Mouse (Mus musculus) naive thymus-derived CD4-positive, alpha-beta T cell, adult 2 months (primary cell): Measurements from ENCODE around the gene Nfia.
A peak's percentile ranks its signal among the peaks of the same experiment; 100 is the strongest.

Experiments used
- DNase-seq: peaks from one replicate; pipeline ENCODE4 v3.0.0-alpha.2; 2011; ENCODE audit warnings: low read depth

The Nfia gene

DNA sequence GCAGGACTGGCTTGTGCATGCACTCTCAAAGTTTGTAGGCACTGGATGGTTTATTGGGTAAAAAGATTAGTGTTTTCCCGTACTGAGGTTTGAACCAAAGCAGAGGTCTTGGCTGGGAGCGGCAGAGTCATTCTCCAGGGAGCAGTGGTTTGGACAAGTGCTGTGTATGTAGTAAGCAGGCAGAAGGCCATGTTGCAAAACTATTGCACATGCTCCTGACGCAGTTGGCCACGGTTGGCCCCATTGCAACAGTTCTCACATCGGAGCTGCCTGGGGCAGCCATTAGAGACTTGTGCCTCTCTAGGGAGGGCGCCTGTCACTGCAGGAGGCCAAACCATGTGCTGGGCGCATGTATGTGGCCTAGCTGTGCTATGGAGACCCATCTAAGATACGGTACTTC is 331.6 kb downstream of the Nfia start:
- no peak for DNase-seq

DNA sequence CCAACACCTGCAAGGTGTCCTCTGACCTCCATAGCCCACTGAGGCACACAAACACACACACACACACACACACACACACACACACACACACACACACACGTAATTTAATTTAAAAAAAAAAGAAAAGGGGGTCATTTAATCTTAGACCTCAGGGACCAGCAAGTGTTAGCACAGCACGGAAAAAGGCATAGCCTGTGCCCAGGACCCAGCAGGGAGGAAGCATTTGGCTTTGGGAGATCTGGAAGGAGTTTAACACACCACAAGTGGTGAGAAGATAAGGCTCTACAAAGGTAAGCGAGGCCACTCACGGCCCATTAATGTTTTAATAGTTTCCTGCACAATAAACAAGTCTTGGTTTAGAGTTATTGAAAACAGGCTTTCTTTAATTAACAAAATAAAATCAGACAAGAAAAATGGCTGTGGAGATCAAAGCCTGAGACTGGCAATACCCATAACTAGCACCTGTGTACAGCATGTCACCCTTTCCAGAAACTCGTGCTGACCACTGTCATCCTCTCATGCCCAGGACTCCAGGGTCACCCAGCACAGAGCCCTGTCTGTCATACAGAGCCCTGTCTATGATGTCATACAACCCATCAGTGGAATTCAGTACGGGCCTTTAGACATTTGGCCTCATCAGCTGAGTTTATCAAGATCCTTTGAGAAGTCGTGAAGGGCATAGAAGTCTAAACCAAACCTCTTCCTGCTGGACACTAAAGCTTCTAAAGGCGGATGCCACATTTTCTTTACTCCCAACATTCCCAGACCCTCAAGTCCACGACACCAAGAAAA is 332.6 kb downstream of the Nfia start:
- DNase-seq = no peak

DNA sequence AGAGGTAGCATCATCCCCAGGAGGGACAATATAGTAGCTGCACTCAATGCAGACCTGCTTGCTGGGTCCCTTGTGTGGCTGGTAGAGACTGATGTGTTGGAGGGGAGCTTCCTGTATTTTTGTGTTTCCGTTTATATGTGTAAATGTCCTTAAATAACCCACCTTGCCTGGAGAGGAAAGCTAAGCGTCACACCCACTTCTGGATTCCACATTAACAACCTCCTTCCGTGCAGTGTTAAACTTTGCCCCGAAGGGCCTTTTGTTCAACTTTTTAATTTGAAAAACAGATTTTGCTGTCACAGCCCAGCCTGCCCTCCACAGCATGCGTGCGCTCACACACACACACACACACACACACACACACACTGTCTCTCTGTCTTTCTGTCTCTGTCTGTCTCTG is 333.4 kb downstream of the Nfia start:
- DNase-seq = no peak

DNA sequence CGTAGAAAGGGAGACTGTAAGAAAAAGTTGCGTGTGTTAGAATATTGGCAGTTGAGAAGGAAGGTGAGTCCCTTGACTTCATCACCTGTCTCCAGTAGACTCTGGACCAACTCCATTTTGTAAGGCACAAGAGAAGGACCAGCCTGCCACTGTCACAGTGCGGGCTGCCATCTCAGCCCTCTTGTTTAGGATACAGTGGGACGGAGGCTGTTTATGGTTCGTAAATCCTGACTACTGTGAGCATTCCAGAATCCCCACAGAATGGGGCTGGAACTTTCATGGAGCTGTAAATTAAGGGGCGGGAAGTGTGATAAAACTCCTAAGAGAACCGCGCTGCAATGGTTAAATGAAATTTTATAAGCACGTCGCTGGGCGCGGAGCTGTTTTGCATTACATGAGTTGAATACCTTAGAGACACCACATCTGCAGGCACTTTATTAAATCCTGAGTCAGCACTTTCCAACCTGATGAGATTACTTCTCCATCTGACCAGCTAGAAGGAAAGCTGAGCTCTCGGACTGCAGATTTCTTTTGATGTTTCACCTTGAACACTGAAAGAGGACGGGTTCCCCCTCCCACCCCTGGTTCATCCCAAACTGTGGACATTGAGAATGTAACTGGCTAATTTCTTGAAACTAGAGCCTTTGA is 334.0 kb downstream of the Nfia start:
- DNase-seq = no peak

DNA sequence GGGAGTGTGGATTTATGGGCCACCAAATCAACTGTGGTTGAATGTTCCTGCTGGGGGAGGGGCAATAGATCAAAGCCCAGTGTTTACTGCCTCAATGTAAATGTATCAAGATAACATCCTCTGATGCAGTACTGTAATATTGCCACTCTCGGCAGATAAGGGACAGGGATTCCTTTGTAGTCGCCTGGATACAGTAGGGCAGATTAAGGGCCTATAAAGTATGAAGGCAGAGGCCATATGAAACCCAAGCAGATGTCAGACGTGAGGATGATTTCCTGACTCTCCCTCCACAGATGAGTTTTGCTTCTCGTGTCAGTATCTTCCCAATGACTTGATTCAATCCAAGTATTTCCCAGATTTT is 334.5 kb downstream of the Nfia start:
- DNase-seq = no peak

DNA sequence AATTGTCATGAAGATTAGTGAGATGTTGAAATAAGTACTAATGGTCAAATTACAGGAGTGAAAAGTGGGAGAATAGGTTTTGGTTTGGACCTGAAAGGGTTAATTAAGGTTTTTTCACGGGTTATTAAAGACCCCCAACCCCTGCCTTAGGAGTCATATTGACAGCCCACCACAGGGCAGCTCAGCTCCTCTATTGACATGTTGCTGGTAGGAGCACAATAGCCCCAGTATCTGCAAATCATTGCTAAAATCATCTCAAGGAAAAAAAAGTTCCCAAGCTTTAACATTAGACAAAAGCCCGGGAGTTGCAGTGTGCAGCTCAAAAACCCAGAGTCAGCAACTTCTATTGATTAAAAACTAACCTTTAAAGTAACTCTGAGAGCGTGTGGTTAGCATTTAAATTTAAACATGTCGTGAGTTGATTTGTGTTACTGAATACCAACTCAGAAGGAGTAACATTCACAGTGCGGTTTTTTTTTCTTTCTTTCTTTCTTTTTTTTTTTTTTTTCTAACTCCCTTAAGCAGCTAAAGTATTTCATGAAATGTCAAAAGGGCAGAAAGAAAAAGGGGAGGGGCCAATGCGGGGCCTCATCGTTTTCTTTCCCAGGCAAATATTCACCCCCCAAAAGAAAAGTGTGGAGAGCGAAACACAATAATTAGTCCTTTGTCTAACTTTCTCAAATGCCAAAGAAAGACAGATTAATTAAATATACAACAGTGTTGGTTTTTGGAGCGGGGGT is 335.6 kb downstream of the Nfia start:
- no peak for DNase-seq

DNA sequence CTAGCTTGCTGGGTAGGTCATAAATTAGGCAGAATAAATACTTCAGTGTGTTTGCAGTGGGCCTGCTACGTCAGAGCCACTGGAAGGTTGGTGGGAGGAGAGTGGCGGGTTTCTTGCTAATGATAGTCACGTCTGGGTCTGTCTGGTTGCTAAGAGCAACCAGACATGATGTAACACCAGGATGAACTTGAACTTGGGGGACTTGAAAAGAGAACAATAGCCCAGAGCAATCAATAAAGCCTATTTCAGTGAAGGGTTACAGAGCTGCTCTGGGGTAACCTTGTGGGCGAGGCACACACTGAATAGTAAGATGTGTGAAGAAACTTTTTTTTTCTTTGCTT is 336.1 kb downstream of the Nfia start:
- no peak for DNase-seq

DNA sequence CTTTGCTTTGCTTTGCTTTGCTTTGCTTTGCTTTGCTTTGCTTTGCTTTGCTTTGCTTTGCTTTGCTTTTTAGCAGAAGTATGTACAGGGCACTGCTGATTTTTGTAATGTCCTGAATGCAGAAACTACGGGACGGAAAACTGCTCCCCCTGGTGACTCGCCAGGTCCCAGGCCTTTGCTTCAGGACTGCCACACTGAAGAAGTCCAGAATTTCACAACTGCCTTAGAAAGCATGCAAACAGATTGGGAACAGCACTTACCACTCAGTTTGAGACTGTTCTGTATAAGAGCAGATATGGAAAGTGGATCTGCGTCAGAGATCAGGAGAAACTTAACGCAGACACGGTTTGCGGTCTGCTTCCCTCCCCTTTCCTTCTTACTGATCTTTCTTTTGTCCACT is 336.5 kb downstream of the Nfia start:
- peak; percentile 56 for DNase-seq

DNA sequence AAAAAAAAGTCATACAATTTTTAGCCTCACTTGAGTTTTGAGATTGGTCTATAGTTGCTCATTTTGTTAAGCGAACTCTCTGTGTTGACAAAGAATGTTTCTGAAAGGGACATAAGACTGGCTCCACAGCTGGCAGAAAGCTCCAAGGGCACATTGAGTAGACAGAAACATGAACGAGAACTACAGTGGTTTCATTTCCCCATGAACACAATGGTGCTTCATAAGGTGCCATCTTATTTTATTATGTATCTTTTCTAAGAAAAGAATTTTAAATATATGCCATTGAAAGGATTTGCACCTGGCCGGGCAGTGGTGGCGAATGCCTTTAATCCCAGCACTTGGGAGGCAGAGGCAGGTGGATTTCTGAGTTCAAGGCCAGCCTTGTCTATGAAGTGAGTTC is 337.4 kb downstream of the Nfia start:
- DNase-seq = no peak

DNA sequence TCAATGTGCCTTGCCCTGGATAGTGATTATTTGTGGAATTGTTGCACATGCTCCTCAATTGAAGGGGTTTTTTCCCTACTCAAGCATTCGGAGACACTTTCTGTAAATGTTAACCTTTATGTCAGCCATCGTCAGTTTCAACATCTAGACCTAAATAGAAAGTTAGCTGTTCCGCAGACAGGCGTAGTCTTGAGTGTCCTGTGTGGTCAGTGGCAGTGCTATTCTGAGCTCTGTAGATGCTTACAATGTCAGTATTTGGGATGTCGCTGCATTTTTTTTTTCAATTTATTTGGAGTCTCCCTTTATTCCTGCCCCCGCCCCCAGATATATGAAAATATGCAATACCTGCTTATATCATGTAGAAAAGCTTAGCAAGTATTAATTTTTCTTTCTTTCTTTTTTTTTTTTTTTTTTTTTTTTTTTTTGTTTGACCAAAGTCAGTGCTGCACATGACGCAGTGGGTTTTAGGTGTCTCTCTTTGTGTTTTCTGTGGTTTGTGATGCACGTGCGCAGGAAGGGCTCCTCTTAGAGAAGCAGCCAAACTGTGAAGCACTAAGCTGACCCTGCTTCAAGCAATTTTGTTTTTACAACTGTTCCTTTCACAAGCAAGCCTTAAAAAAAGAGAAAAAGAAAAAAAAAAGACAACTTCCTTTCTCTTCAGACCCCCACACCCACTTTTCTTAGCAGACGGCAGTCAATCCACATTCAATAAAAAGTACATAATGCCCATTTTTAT is 340.9 kb downstream of the Nfia start:
- DNase-seq = peak; percentile 53

DNA sequence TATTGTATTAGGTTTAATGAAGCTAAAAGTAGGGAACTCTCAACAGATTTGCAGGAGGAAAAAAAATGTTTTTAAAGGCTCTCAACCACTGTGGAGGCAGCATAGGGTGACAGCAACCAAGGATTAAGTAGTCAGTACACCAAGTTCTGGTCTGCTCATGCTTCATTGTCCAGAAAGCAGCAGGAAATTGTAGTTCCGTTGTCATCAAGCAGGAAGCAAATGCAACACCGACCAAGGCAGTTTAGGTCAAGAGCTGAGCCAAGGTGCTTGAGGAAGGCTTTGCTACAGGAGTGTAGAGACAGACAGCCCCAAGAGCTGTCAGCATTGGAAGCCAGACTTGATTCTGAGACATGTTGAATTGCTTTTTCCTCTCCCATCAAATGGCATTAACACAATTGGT is 342.4 kb downstream of the Nfia start:
- DNase-seq = no peak

DNA sequence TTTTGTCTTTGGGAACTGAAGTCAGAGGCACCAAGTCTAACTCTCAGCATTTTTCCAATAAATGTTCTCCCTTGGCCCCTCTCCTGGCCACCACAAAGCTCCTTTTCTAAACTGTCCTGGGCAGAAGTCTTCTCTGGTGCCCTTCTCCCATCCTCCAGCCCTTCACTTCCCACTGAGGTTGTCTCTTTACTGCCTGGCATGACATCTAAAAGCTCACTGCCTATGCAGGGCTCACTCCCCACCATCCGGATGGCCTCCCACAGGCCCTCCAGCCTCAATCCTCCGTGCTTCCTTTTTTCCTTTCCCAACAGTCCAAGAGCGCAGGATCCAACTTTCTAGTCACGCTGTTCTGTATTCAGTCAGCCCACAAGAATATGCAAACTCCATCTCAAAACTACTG is 342.9 kb downstream of the Nfia start:
- no peak for DNase-seq

DNA sequence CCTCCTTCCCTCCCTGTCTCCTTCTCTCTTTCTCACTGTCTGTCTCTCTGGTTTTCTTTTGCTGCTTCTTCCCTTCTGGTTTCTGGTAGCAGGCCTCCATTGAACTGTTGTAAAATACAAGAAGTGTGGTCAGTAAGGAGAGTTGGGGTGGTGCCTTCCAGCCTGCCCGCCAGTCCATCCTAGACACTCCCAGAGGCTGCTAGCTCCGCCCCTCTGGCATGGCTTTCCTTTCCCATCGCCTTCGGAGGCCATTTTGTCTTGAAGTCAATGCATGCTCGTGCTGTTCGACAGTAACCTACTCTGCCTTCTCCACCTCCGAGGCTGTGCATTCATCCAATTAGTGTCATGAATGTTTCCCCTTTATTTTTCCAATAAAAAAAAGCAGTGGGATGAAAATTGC is 343.5 kb downstream of the Nfia start:
- DNase-seq = no peak

DNA sequence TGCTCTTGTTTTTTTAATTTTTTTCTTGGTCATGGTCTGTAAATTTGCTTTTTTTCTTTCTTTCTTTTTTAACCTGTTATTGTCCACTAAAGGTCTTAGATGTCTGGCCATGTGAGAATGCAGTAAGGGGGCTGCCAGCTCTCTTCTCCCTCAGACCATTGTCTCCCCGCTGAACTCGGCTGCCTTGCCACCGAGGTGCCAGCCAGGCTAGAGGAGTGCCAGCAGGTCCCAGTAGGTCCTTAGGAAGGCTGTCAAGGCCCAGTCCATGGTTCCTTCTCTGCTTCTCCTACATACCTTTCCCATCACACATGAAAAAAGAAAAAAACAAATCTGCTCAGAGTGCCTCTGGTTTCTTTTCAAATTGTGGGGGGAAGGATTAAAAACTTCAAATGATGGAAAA is 345.6 kb downstream of the Nfia start:
- DNase-seq = no peak

DNA sequence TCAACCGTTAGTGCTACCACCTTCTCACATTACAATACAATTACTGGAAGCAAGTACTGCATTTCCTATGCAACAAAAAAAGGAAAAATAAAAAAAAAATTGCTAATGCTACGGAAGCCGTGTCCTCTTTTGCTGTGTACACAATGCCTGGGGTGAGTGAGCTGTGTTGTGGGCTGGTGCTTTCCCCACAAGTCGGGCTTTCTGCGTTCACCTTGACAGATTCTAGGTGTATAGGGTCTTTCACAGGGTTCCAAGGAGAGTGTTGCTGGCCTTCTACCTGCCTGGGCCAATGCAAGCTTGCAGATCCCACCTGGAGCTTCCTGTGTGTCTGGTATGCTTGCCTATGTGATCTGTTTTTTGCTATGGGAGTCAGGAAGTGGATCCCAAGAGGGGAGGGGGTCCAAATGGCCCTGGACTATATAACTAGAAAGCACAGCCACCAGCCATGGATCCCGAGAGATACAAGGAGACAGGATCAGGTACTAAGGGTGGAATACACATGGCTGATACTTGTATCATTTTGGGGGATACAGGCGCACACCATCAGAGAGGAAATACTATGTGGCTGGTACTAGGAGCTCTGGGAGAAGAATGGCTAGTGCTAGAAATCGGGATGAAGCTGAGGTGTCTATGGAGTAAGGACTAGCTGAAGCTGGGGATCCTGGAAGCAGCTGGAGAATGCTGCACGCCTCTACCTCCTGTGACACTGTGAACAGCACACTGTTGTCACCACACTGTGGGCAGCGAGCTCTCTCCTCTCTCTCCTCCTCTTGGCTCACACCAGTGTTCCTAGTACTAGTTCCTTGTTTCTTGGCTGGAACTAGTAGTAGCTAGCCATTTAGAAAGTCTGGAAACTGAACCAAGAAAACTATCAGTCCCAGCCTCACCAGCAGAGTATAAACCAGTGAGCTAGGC is 346.5 kb downstream of the Nfia start:
- no peak for DNase-seq

DNA sequence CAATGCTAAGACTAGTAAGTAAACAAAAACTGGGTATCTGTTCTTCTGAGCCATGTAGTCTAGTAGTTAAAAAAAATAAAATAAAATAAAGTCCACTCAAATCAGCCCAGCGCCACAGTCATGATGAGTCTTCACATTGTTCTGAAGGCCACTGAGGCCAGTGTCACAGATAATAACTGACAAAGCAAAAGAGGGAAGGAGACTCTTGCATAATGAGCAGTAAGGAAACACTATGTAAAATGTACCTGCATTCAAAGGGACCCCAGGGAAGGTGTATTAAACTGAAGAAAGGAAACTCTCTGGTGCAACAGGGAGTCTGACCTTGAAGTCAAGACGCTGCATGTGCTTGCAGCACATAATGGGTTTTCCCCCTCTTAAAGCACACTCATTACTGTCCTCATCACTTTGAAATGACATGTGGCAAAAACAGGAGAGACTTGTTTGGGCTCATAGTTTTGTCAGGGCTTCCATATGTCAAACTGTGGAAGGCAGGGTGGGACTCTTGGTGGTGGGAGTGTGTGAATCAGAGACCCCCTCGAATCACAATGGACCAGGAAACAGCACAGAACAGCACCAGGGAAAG is 347.5 kb downstream of the Nfia start:
- no peak for DNase-seq

DNA sequence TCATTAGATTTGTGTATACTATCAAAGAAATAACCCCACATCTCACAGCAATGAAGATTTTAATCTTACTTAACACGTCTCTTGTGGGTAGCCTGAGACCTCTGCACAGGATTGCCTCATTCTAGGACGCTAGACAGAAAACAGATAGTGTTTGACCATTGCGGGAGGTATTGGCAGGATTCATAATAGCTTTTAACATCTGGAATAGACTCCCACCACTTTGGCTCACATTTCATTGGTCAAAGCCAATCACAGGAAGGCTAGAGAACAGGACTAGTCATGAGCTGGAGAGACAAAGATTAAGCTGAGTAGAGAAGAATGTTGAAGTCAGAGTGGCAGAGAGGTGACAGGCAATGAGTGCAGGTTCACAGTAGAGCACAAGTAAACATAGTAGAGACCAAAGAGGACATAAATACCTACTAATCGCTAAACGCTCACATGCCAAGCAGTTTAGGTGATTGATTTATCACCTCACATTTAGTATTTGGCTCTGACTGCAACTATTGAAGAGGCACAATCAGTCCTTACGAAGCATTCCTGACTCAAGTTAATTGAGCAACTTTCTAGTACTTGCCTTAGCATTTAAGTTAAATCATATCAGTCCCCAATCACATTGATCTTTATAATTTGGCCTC is 348.3 kb downstream of the Nfia start:
- no peak for DNase-seq

DNA sequence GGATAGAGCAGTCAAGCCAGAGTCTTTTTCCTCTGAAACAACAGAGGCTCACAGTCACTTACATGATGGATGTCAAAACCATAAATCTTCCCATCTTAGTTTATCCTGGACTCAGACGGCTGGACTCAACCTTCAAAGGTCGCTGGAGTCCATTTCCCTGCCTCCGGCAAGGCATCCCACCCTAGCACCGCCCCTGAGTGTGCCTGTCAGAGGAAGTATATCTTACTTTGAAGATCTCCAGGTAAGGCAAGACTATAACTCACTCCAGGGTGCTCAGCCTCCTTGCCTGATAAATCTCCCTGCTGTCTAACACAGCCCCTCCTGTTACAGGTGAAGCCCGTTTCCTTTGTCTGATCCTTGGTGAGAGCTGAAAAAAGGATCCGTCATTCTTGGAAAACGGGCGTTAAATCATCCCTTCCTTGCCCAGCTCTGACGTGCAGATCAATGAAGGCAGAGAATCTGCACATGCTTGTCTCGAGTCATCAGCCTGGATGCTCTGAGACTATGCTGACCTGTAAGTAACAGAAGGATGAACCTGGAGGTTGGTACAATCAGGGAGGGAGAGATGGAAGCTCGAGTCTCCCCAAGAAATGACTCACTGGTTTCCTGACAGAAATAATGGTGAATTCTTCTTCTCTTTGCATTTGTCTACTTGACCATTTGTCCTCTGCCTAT is 353.6 kb downstream of the Nfia start:
- no peak for DNase-seq

DNA sequence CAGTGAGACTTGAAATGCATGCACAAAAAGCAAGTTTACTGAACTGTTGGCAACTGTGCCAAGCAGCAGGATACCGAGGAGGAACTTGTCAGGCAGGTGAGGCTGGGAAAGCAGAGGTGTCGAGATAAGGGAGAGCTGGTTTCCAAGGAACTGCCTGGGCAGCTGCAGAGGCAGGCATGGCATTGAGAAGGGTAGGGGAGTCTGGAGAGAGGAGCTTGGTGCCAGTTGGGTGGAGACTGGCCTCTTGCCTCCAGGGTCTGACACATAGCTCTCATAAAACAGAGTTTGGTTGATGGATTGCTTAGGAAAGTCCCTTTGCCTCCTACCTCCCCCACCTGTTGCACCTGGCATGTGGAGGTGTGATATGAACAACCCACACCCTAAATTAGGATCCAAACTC is 358.3 kb downstream of the Nfia start:
- DNase-seq = no peak

DNA sequence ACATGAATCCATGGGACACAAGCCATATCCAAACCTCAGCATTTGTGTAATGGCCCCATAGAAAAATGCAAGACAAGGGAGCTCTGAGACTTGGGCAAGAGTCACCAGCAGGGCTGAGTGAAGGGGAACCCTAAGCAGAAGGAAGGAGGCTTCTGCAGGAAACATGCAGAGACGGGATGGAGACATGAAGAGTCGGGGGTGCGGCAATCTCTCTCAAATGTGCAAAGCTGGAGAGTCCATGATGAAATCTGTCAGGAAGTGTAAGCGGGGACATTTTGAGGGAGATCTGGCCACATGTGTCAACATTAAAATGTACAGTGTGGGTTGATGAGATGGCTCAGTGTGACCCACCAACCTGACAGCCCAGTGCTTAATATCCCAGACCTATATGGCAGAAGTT is 361.5 kb downstream of the Nfia start:
- DNase-seq = no peak
